Mouse (Mus musculus) MEL (cell line): ENCODE measurements around the gene Sema3f. TPM values are rescaled to one million over a fixed set of nuclear protein-coding genes. Genes with fewer than 3 reads are reported as not detected.

Experiments
- DNase-seq: peaks from one replicate; pipeline ENCODE4 v3.0.0; 2011; ENCODE audit warnings: low read depth, low spot score
- H3K27ac ChIP-seq: 2 replicates; pipeline ENCODE4 v1.5.1; 2012; ENCODE audit warnings: low read depth, mild to moderate bottlenecking, control low read depth, low read length, moderate library complexity; ENCODE audit not compliant: control insufficient read depth
- H3K27me3 ChIP-seq, 2 experiments: fragments of 150-350 bp in 1 of 2; sonication (generic) in 1 of 2; 2 replicates each; pipeline ENCODE4 v1.6.1; 2012; ENCODE audit warnings: low read length in 2 of 2, mild to moderate bottlenecking in 2 of 2, improper control_type of control experiment in 1 of 2, moderate library complexity in 1 of 2; ENCODE audit not compliant: insufficient read depth in 2 of 2, control insufficient read depth in 1 of 2
- H3K36me3 ChIP-seq, 2 experiments: 2 replicates each; pipeline ENCODE4 v1.6.1; 2012 to 2014; ENCODE audit warnings: low read length in 2 of 2, improper control_type of control experiment in 1 of 2, inconsistent platforms in 1 of 2, mild to moderate bottlenecking in 1 of 2; ENCODE audit not compliant: insufficient read depth in 2 of 2, control insufficient read depth in 1 of 2
- H3K4me1 ChIP-seq, 2 experiments: fragments of 150-350 bp in 1 of 2; sonication (generic) in 1 of 2; 2 replicates each; pipeline ENCODE4 v1.6.1; 2012; ENCODE audit warnings: low read length in 2 of 2, improper control_type of control experiment in 1 of 2, mild to moderate bottlenecking in 1 of 2; ENCODE audit not compliant: insufficient read depth in 2 of 2, control insufficient read depth in 1 of 2
- H3K4me3 ChIP-seq, 2 experiments: fragments of 150-350 bp in 1 of 2; sonication (generic) in 1 of 2; 2 replicates each; pipeline ENCODE4 v1.5.1; 2012; ENCODE audit warnings: low read depth in 2 of 2, low read length in 2 of 2, mild to moderate bottlenecking in 2 of 2, moderate library complexity in 2 of 2, control low read depth in 1 of 2, improper control_type of control experiment in 1 of 2; ENCODE audit not compliant: control insufficient read depth in 1 of 2, insufficient read depth in 1 of 2
- H3K79me2 ChIP-seq: 2 replicates; pipeline ENCODE4 v1.6.1; 2012; ENCODE audit warnings: mild to moderate bottlenecking, low read length, moderate library complexity; ENCODE audit not compliant: control insufficient read depth, poor library complexity, insufficient read depth
- H3K9ac ChIP-seq: 2 replicates; pipeline ENCODE4 v1.6.1; 2012; ENCODE audit warnings: low read depth, mild to moderate bottlenecking, control low read depth, low read length, moderate library complexity; ENCODE audit not compliant: control insufficient read depth, poor library complexity, severe bottlenecking
- H3K9me3 ChIP-seq: fragments of 150-350 bp; sonication (generic); replicated peaks from 2 replicates; pipeline ENCODE4 v1.6.1; 2012; ENCODE audit warnings: mild to moderate bottlenecking, low read length, improper control_type of control experiment, moderate library complexity; ENCODE audit not compliant: insufficient read depth
- BHLHE40 ChIP-seq: IDR thresholded peaks from 2 replicates; pipeline ENCODE4 v1.6.1; 2012; ENCODE audit warnings: low read depth, mild to moderate bottlenecking, inconsistent platforms, low read length, improper control_type of control experiment, borderline replicate concordance
- CHD1 ChIP-seq: IDR thresholded peaks from 2 replicates; pipeline ENCODE4 v1.6.1; 2012; ENCODE audit warnings: low read depth, mild to moderate bottlenecking, inconsistent platforms, low read length, improper control_type of control experiment
- CHD2 ChIP-seq: IDR thresholded peaks from 2 replicates; pipeline ENCODE4 v1.6.1; 2011; ENCODE audit warnings: low read length, improper control_type of control experiment
- E2F4 ChIP-seq: IDR thresholded peaks from 2 replicates; pipeline ENCODE4 v1.6.1; 2011; ENCODE audit warnings: low read depth, low read length, improper control_type of control experiment, borderline replicate concordance
- ELF1 ChIP-seq: IDR thresholded peaks from 2 replicates; pipeline ENCODE4 v1.6.1; 2014; ENCODE audit warnings: low read depth, mild to moderate bottlenecking, inconsistent platforms, low read length, improper control_type of control experiment, moderate library complexity
- GABPA ChIP-seq: IDR thresholded peaks from 2 replicates; pipeline ENCODE4 v1.6.1; 2012; ENCODE audit warnings: low read depth, mild to moderate bottlenecking, inconsistent platforms, low read length, improper control_type of control experiment, moderate library complexity
- GATA1 ChIP-seq: IDR thresholded peaks from 2 replicates; pipeline ENCODE4 v1.6.1; 2011; ENCODE audit warnings: low read depth, low read length, improper control_type of control experiment
- HCFC1 ChIP-seq: IDR thresholded peaks from 2 replicates; pipeline ENCODE4 v1.6.1; 2012; ENCODE audit warnings: low read depth, mild to moderate bottlenecking, inconsistent platforms, low read length, improper control_type of control experiment, moderate library complexity
- MAZ ChIP-seq: IDR thresholded peaks from 2 replicates; pipeline ENCODE4 v1.6.1; 2012; ENCODE audit warnings: low read depth, mild to moderate bottlenecking, inconsistent platforms, low read length, improper control_type of control experiment
- MEF2A ChIP-seq: IDR thresholded peaks from 2 replicates; pipeline ENCODE4 v1.6.1; 2014; ENCODE audit warnings: low read depth, mild to moderate bottlenecking, inconsistent platforms, low read length, improper control_type of control experiment; ENCODE audit not compliant: poor library complexity, insufficient replicate concordance, severe bottlenecking; ENCODE audit errors: extremely low read depth
- MXI1 ChIP-seq: IDR thresholded peaks from 2 replicates; pipeline ENCODE4 v1.6.1; 2011; ENCODE audit warnings: mild to moderate bottlenecking, low read depth, low read length, improper control_type of control experiment
- NELFE ChIP-seq: IDR thresholded peaks from 2 replicates; pipeline ENCODE4 v1.6.1; 2011; ENCODE audit warnings: low read depth, low read length, improper control_type of control experiment
- NRF1 ChIP-seq: IDR thresholded peaks from 2 replicates; pipeline ENCODE4 v1.6.1; 2014; ENCODE audit warnings: low read depth, mild to moderate bottlenecking, inconsistent platforms, low read length, improper control_type of control experiment, moderate library complexity; ENCODE audit not compliant: poor library complexity, insufficient read depth, severe bottlenecking
- POLR2A ChIP-seq, 2 experiments: IDR thresholded peaks; 2 replicates each; pipeline ENCODE4 v1.6.1; 2011 to 2012; ENCODE audit warnings: low read length in 2 of 2, mild to moderate bottlenecking in 2 of 2, control low read depth in 1 of 2, improper control_type of control experiment in 1 of 2, low read depth in 1 of 2, moderate library complexity in 1 of 2; ENCODE audit not compliant: control insufficient read depth in 1 of 2, insufficient read depth in 1 of 2, poor library complexity in 1 of 2
- RAD21 ChIP-seq: IDR thresholded peaks from 2 replicates; pipeline ENCODE4 v1.6.1; 2011; ENCODE audit warnings: mild to moderate bottlenecking, low read depth, low read length, improper control_type of control experiment
- RCOR1 ChIP-seq: IDR thresholded peaks from 2 replicates; pipeline ENCODE4 v1.6.1; 2012; ENCODE audit warnings: low read depth, mild to moderate bottlenecking, inconsistent platforms, low read length, improper control_type of control experiment
- SIN3A ChIP-seq: IDR thresholded peaks from 2 replicates; pipeline ENCODE4 v1.6.1; 2012; ENCODE audit warnings: low read length, improper control_type of control experiment, inconsistent platforms
- SMC3 ChIP-seq: IDR thresholded peaks from 2 replicates; pipeline ENCODE4 v1.6.1; 2011; ENCODE audit warnings: low read depth, low read length, improper control_type of control experiment
- TAL1 ChIP-seq: IDR thresholded peaks from 2 replicates; pipeline ENCODE4 v1.6.1; 2012; ENCODE audit warnings: mild to moderate bottlenecking, inconsistent platforms, low read length, moderate library complexity, mixed read lengths
- TBP ChIP-seq: IDR thresholded peaks from 2 replicates; pipeline ENCODE4 v1.8.0; 2011; ENCODE audit warnings: low read depth, low read length, improper control_type of control experiment
- UBTF ChIP-seq: IDR thresholded peaks from 2 replicates; pipeline ENCODE4 v1.6.1; 2012; ENCODE audit warnings: low read depth, mild to moderate bottlenecking, inconsistent platforms, low read length, improper control_type of control experiment, moderate library complexity, borderline replicate concordance; ENCODE audit not compliant: insufficient read depth
- USF2 ChIP-seq, 2 experiments: IDR thresholded peaks; 2 replicates each; pipeline ENCODE4 v1.6.1; 2011 to 2012; ENCODE audit warnings: improper control_type of control experiment in 2 of 2, low read length in 2 of 2, borderline replicate concordance in 1 of 2, inconsistent platforms in 1 of 2, low read depth in 1 of 2, mild to moderate bottlenecking in 1 of 2; ENCODE audit not compliant: insufficient read depth in 1 of 2
- ZC3H11A ChIP-seq: IDR thresholded peaks from 2 replicates; pipeline ENCODE4 v1.6.1; 2012; ENCODE audit warnings: low read depth, mild to moderate bottlenecking, inconsistent platforms, low read length, improper control_type of control experiment
- ZMIZ1 ChIP-seq: IDR thresholded peaks from 2 replicates; pipeline ENCODE4 v1.6.1; 2012; ENCODE audit warnings: low read depth, mild to moderate bottlenecking, inconsistent platforms, low read length, improper control_type of control experiment, moderate library complexity
- ZNF384 ChIP-seq: IDR thresholded peaks from 2 replicates; pipeline ENCODE4 v1.6.1; 2012; ENCODE audit warnings: low read depth, mild to moderate bottlenecking, inconsistent platforms, low read length, improper control_type of control experiment
- polyA plus RNA-seq, 2 experiments: library from polyadenylated mRNA; stranded (reverse) in 1 of 2; unstranded in 1 of 2; fragments of >175 nt in 1 of 2; fragments of >200 nt in 1 of 2; gene quantifications; 2 replicates each; pipeline versions ENCODE4 v1.2.1 to v1.2.4; 2012; ENCODE audit warnings: low replicate concordance in 2 of 2, low read depth in 1 of 2; ENCODE audit not compliant: insufficient read length in 2 of 2, insufficient read depth in 1 of 2, missing spikeins in 1 of 2
- total RNA-seq: library from RNA; depleted of rRNA; stranded (reverse); fragments of 300-350 nt; gene quantifications from 2 replicates; pipeline ENCODE4 v1.2.3, GENCODE M21; 2012

Gene Sema3f
- total and polyA plus RNA-seq, 3 experiments: not detected

- no peak overlapping the region for H3K4me3 ChIP-seq
- TF ChIP-seq RAD21 (no peak), ELF1 (no peak), ZC3H11A (no peak), RCOR1 (no peak), UBTF (no peak), NRF1 (no peak), NELFE (no peak), SIN3A (no peak), CHD1 (no peak), MAZ (no peak), BHLHE40 (no peak), TBP (no peak), GABPA (no peak), GATA1 (no peak), POLR2A (IDR thresholded peaks at IDR 0.05; ENCODE audit: control insufficient read depth in 1 of 2, insufficient read depth in 1 of 2, low read depth in 1 of 2, low read length in 2 of 2, poor library complexity in 1 of 2) (no peak), TAL1 (no peak), HCFC1 (no peak), MXI1 (no peak)
- TF ChIP-seq, all 39 proteins: peak for 0
- H3K9me3 ChIP-seq: no peaks in the 10 kb centered on the region
- 0 out of 4 replicates have a peak, but pooled peaks cover 0 to 3% of the 10 kb centered on the region in 2 experiments for H3K4me1 ChIP-seq
- peaks cover 8 to 9% of the 10 kb centered on the region in 2 experiments for H3K27me3 ChIP-seq
- DNase-seq: no peak
- H3K9ac ChIP-seq: no peak overlapping the region
- no peaks in the 10 kb centered on the region for H3K79me2 ChIP-seq
- no peak overlapping the region for H3K27ac ChIP-seq
- H3K36me3 ChIP-seq: no peaks in the 10 kb centered on the region
Observed at GRCm38 (mm10) chr9:107715632-107716031, 5.4 kb upstream of the Sema3f start.

GRCm38 (mm10) chr9:107714221-107714952 lies 4.1 kb upstream of the Sema3f start:
- DNase-seq: no peak
- TF ChIP-seq E2F4 (no peak), SMC3 (no peak), USF2 (IDR thresholded peaks at IDR 0.05; ENCODE audit: borderline replicate concordance in 1 of 2, insufficient read depth in 1 of 2, low read depth in 1 of 2, low read length in 2 of 2) (no peak), ZMIZ1 (no peak), BHLHE40 (no peak), CHD2 (no peak), RCOR1 (no peak), RAD21 (no peak), MEF2A (no peak), NRF1 (no peak), ELF1 (no peak), TBP (no peak), ZNF384 (no peak), TAL1 (no peak), HCFC1 (no peak), UBTF (no peak)
- peaks cover 0 to 3% of the 10 kb centered on the region in 2 experiments; a peak in 1 of 4 replicates for H3K4me1 ChIP-seq
- no peak overlapping the region for H3K4me3 ChIP-seq
- no peak overlapping the region for H3K27ac ChIP-seq
- no peaks in the 10 kb centered on the region for H3K36me3 ChIP-seq
- peaks cover 6% of the 10 kb centered on the region in 2 experiments for H3K27me3 ChIP-seq
- no peaks in the 10 kb centered on the region for H3K79me2 ChIP-seq
- no peak overlapping the region for H3K9ac ChIP-seq
- H3K9me3 ChIP-seq: no peaks in the 10 kb centered on the region
